Mouse (Mus musculus): ENCODE data around the gene Efna1. TPM values are rescaled to one million over a fixed set of nuclear protein-coding genes. Genes with fewer than 3 reads are reported as not detected.

Efna1 gene
- total and polyA plus RNA-seq, 3 experiments: not detected

- TF ChIP-seq CHD2 (IDR thresholded peaks at IDR 0.05; ENCODE audit: low read length) (no peak), POLR2A (IDR thresholded peaks at IDR 0.05; ENCODE audit: control insufficient read depth in 1 of 2, insufficient read depth in 1 of 2, low read depth in 1 of 2, low read length in 2 of 2, poor library complexity in 1 of 2) (peak in 1 of 2 experiments; percentile 35; a peak in 1 of 4 replicates), ELF1 (IDR thresholded peaks at IDR 0.05; ENCODE audit: low read depth, low read length) (peak; percentile 64; the same call in 1 of the 2 replicates), RAD21 (IDR thresholded peaks at IDR 0.05; ENCODE audit: low read depth, low read length) (peak; percentile 60), MAFK (IDR thresholded peaks at IDR 0.05; ENCODE audit: borderline replicate concordance, low read depth, low read length) (no peak), HCFC1 (IDR thresholded peaks at IDR 0.05; ENCODE audit: low read depth, low read length) (peak; percentile 73), MYB (IDR thresholded peaks at IDR 0.05; ENCODE audit: low read depth, low read length) (no peak), RCOR1 (IDR thresholded peaks at IDR 0.05; ENCODE audit: low read depth, low read length) (no peak), SMC3 (IDR thresholded peaks at IDR 0.05; ENCODE audit: low read depth, low read length) (peak; percentile 81), TBP (IDR thresholded peaks at IDR 0.05; ENCODE audit: low read depth, low read length) (no peak)
These were observed 52.8 kb downstream of the Efna1 start (continued) for GRCm38 (mm10) chr3:89228180-89228549.

- Histone ChIP-seq H3K4me1 (ENCODE audit: control insufficient read depth in 1 of 2, insufficient read depth in 2 of 2, low read length in 2 of 2) (peaks cover 2 to 8% of the 10 kb centered on the region in 2 experiments; a peak in 3 of 4 replicates), H3K27ac (ENCODE audit: control insufficient read depth, low read depth, low read length) (no peak overlapping the region), H3K9me3 (replicated peaks; ENCODE audit: insufficient read depth, low read length) (no peaks in the 10 kb centered on the region), H3K27me3 (ENCODE audit: control insufficient read depth in 1 of 2, insufficient read depth in 2 of 2, low read length in 2 of 2) (no peaks in the 10 kb centered on the region), H3K4me3 (ENCODE audit: control insufficient read depth in 1 of 2, insufficient read depth in 1 of 2, low read depth in 2 of 2, low read length in 2 of 2) (peak overlapping the region; percentile 65 to 83), H3K9ac (ENCODE audit: control insufficient read depth, low read depth, low read length, poor library complexity, severe bottlenecking) (peak overlapping the region; percentile 11), H3K79me2 (ENCODE audit: control insufficient read depth, insufficient read depth, low read length, poor library complexity) (no peaks in the 10 kb centered on the region), H3K36me3 (ENCODE audit: control insufficient read depth in 1 of 2, insufficient read depth in 2 of 2, low read length in 2 of 2) (peaks cover 0 to 2% of the 10 kb centered on the region in 2 experiments; a peak in 1 of 4 replicates)
- no peak for TF ChIP-seq UBTF (IDR thresholded peaks at IDR 0.05; ENCODE audit: borderline replicate concordance, insufficient read depth, low read depth, low read length)
- TF ChIP-seq KAT2A (conservative IDR thresholded peaks at IDR 0.05; ENCODE audit: low read depth, low read length): no peak
- TF ChIP-seq MYB (IDR thresholded peaks at IDR 0.05; ENCODE audit: low read depth, low read length): 0 out of 2 replicates have a peak, but pooled peaks have one; percentile 5
- TF ChIP-seq MXI1 (IDR thresholded peaks at IDR 0.05; ENCODE audit: low read depth, low read length): peak; percentile 24; the same call in 1 of the 2 replicates
- TF ChIP-seq ELF1 (IDR thresholded peaks at IDR 0.05; ENCODE audit: low read depth, low read length): 0 out of 2 replicates have a peak, but pooled peaks have one; percentile 31
- peak; percentile 80 for DNase-seq (ENCODE audit: low read depth, low spot score)
These were observed 53.4 kb downstream of the Efna1 start for GRCm38 (mm10) chr3:89227307-89228179.

- H3K27me3 ChIP-seq (ENCODE audit: control insufficient read depth in 1 of 2, insufficient read depth in 2 of 2, low read length in 2 of 2): no peaks in the 10 kb centered on the region
- no peaks in the 10 kb centered on the region for H3K79me2 ChIP-seq (ENCODE audit: control insufficient read depth, insufficient read depth, low read length, poor library complexity)
- no peak within 1 kb of the TSS for H3K27ac ChIP-seq (ENCODE audit: control insufficient read depth, low read depth, low read length)
- TF ChIP-seq KAT2A (conservative IDR thresholded peaks at IDR 0.05; ENCODE audit: low read depth, low read length) (no peak), MAX (IDR thresholded peaks at IDR 0.05; ENCODE audit: low read length) (no peak), TBP (IDR thresholded peaks at IDR 0.05; ENCODE audit: low read depth, low read length) (no peak), ELF1 (IDR thresholded peaks at IDR 0.05; ENCODE audit: low read depth, low read length) (no peak), NRF1 (IDR thresholded peaks at IDR 0.05; ENCODE audit: insufficient read depth, low read depth, low read length, poor library complexity, severe bottlenecking) (no peak), CTCF (IDR thresholded peaks at IDR 0.05 in 2 of 3, conservative IDR thresholded peaks at IDR 0.05 in 1 of 3; ENCODE audit: control insufficient read depth in 1 of 3, insufficient read depth in 1 of 3, low read depth in 2 of 3, low read length in 3 of 3, poor library complexity in 1 of 3, severe bottlenecking in 1 of 3) (no peak), GABPA (IDR thresholded peaks at IDR 0.05; ENCODE audit: low read depth, low read length) (no peak), GATA1 (IDR thresholded peaks at IDR 0.05; ENCODE audit: low read depth, low read length) (no peak), MXI1 (IDR thresholded peaks at IDR 0.05; ENCODE audit: low read depth, low read length) (no peak), ZC3H11A (IDR thresholded peaks at IDR 0.05; ENCODE audit: low read depth, low read length) (no peak), MAFK (IDR thresholded peaks at IDR 0.05; ENCODE audit: borderline replicate concordance, low read depth, low read length) (no peak), TAL1 (IDR thresholded peaks at IDR 0.05; ENCODE audit: low read length) (no peak), MYC (IDR thresholded peaks at IDR 0.05; ENCODE audit: low read depth, low read length) (no peak), CHD2 (IDR thresholded peaks at IDR 0.05; ENCODE audit: low read length) (no peak), SIN3A (IDR thresholded peaks at IDR 0.05; ENCODE audit: low read length) (no peak), NELFE (IDR thresholded peaks at IDR 0.05; ENCODE audit: low read depth, low read length) (no peak), ZMIZ1 (IDR thresholded peaks at IDR 0.05; ENCODE audit: low read depth, low read length) (no peak), POLR2AphosphoS2 (IDR thresholded peaks at IDR 0.05; ENCODE audit: low read length) (no peak)
- peak within 1 kb of the TSS; percentile 65 to 83 for H3K4me3 ChIP-seq (ENCODE audit: control insufficient read depth in 1 of 2, insufficient read depth in 1 of 2, low read depth in 2 of 2, low read length in 2 of 2)
- no peaks in the 10 kb centered on the region for H3K9me3 ChIP-seq (replicated peaks; ENCODE audit: insufficient read depth, low read length)
- H3K36me3 ChIP-seq (ENCODE audit: control insufficient read depth in 1 of 2, insufficient read depth in 2 of 2, low read length in 2 of 2): peaks cover 0 to 2% of the 10 kb centered on the region in 2 experiments; a peak in 1 of 4 replicates
- peaks cover 2 to 8% of the 10 kb centered on the region in 2 experiments; a peak in 3 of 4 replicates for H3K4me1 ChIP-seq (ENCODE audit: control insufficient read depth in 1 of 2, insufficient read depth in 2 of 2, low read length in 2 of 2)
- DNase-seq (ENCODE audit: low read depth, low spot score): no peak
- H3K9ac ChIP-seq (ENCODE audit: control insufficient read depth, low read depth, low read length, poor library complexity, severe bottlenecking): peak within 1 kb of the TSS; percentile 11
These were observed 54.0 kb downstream of the Efna1 start, which contains the start of gene Mtx1 for GRCm38 (mm10) chr3:89226900-89227299. Mtx1 (minus strand) TSS chr3:89227088.

Measured in MEL (cell line).